Mouse (Mus musculus) MEL (cell line): ENCODE results near the gene Pisd. TPM values are rescaled to one million over a fixed set of nuclear protein-coding genes. Genes with fewer than 3 reads are reported as not detected.

Experiments used
- DNase-seq: peaks from one replicate; pipeline ENCODE4 v3.0.0; 2011; ENCODE audit warnings: low read depth, low spot score
- H3K27ac ChIP-seq: 2 replicates; pipeline ENCODE4 v1.5.1; 2012; ENCODE audit warnings: low read depth, mild to moderate bottlenecking, control low read depth, low read length, moderate library complexity; ENCODE audit not compliant: control insufficient read depth
- H3K27me3 ChIP-seq, 2 experiments: fragments of 150-350 bp in 1 of 2; sonication (generic) in 1 of 2; 2 replicates each; pipeline ENCODE4 v1.6.1; 2012; ENCODE audit warnings: low read length in 2 of 2, mild to moderate bottlenecking in 2 of 2, improper control_type of control experiment in 1 of 2, moderate library complexity in 1 of 2; ENCODE audit not compliant: insufficient read depth in 2 of 2, control insufficient read depth in 1 of 2
- H3K36me3 ChIP-seq, 2 experiments: 2 replicates each; pipeline ENCODE4 v1.6.1; 2012 to 2014; ENCODE audit warnings: low read length in 2 of 2, improper control_type of control experiment in 1 of 2, inconsistent platforms in 1 of 2, mild to moderate bottlenecking in 1 of 2; ENCODE audit not compliant: insufficient read depth in 2 of 2, control insufficient read depth in 1 of 2
- H3K4me1 ChIP-seq, 2 experiments: fragments of 150-350 bp in 1 of 2; sonication (generic) in 1 of 2; 2 replicates each; pipeline ENCODE4 v1.6.1; 2012; ENCODE audit warnings: low read length in 2 of 2, improper control_type of control experiment in 1 of 2, mild to moderate bottlenecking in 1 of 2; ENCODE audit not compliant: insufficient read depth in 2 of 2, control insufficient read depth in 1 of 2
- H3K4me3 ChIP-seq, 2 experiments: fragments of 150-350 bp in 1 of 2; sonication (generic) in 1 of 2; 2 replicates each; pipeline ENCODE4 v1.5.1; 2012; ENCODE audit warnings: low read depth in 2 of 2, low read length in 2 of 2, mild to moderate bottlenecking in 2 of 2, moderate library complexity in 2 of 2, control low read depth in 1 of 2, improper control_type of control experiment in 1 of 2; ENCODE audit not compliant: control insufficient read depth in 1 of 2, insufficient read depth in 1 of 2
- H3K79me2 ChIP-seq: 2 replicates; pipeline ENCODE4 v1.6.1; 2012; ENCODE audit warnings: mild to moderate bottlenecking, low read length, moderate library complexity; ENCODE audit not compliant: control insufficient read depth, poor library complexity, insufficient read depth
- H3K9ac ChIP-seq: 2 replicates; pipeline ENCODE4 v1.6.1; 2012; ENCODE audit warnings: low read depth, mild to moderate bottlenecking, control low read depth, low read length, moderate library complexity; ENCODE audit not compliant: control insufficient read depth, poor library complexity, severe bottlenecking
- H3K9me3 ChIP-seq: fragments of 150-350 bp; sonication (generic); replicated peaks from 2 replicates; pipeline ENCODE4 v1.6.1; 2012; ENCODE audit warnings: mild to moderate bottlenecking, low read length, improper control_type of control experiment, moderate library complexity; ENCODE audit not compliant: insufficient read depth
- BHLHE40 ChIP-seq: IDR thresholded peaks from 2 replicates; pipeline ENCODE4 v1.6.1; 2012; ENCODE audit warnings: low read depth, mild to moderate bottlenecking, inconsistent platforms, low read length, improper control_type of control experiment, borderline replicate concordance
- CTCF ChIP-seq, 3 experiments: IDR thresholded peaks in 2 of 3; conservative IDR thresholded peaks in 1 of 3; 2 replicates each; pipeline ENCODE4 v1.5.1; 2011 to 2012; ENCODE audit warnings: low read length in 3 of 3, low read depth in 2 of 3, mild to moderate bottlenecking in 2 of 3, improper control_type of control experiment in 1 of 3, inconsistent platforms in 1 of 3, mixed read lengths in 1 of 3, moderate library complexity in 1 of 3; ENCODE audit not compliant: control insufficient read depth in 1 of 3, insufficient read depth in 1 of 3, poor library complexity in 1 of 3, severe bottlenecking in 1 of 3
- ELF1 ChIP-seq: IDR thresholded peaks from 2 replicates; pipeline ENCODE4 v1.6.1; 2014; ENCODE audit warnings: low read depth, mild to moderate bottlenecking, inconsistent platforms, low read length, improper control_type of control experiment, moderate library complexity
- EP300 ChIP-seq, 2 experiments: IDR thresholded peaks; 2 replicates each; pipeline ENCODE4 v1.6.1; 2011; ENCODE audit warnings: improper control_type of control experiment in 2 of 2, low read length in 2 of 2, low read depth in 1 of 2, mild to moderate bottlenecking in 1 of 2
- GATA1 ChIP-seq: IDR thresholded peaks from 2 replicates; pipeline ENCODE4 v1.6.1; 2011; ENCODE audit warnings: low read depth, low read length, improper control_type of control experiment
- HCFC1 ChIP-seq: IDR thresholded peaks from 2 replicates; pipeline ENCODE4 v1.6.1; 2012; ENCODE audit warnings: low read depth, mild to moderate bottlenecking, inconsistent platforms, low read length, improper control_type of control experiment, moderate library complexity
- NRF1 ChIP-seq: IDR thresholded peaks from 2 replicates; pipeline ENCODE4 v1.6.1; 2014; ENCODE audit warnings: low read depth, mild to moderate bottlenecking, inconsistent platforms, low read length, improper control_type of control experiment, moderate library complexity; ENCODE audit not compliant: poor library complexity, insufficient read depth, severe bottlenecking
- RAD21 ChIP-seq: IDR thresholded peaks from 2 replicates; pipeline ENCODE4 v1.6.1; 2011; ENCODE audit warnings: mild to moderate bottlenecking, low read depth, low read length, improper control_type of control experiment
- RCOR1 ChIP-seq: IDR thresholded peaks from 2 replicates; pipeline ENCODE4 v1.6.1; 2012; ENCODE audit warnings: low read depth, mild to moderate bottlenecking, inconsistent platforms, low read length, improper control_type of control experiment
- TAL1 ChIP-seq: IDR thresholded peaks from 2 replicates; pipeline ENCODE4 v1.6.1; 2012; ENCODE audit warnings: mild to moderate bottlenecking, inconsistent platforms, low read length, moderate library complexity, mixed read lengths
- TBP ChIP-seq: IDR thresholded peaks from 2 replicates; pipeline ENCODE4 v1.8.0; 2011; ENCODE audit warnings: low read depth, low read length, improper control_type of control experiment
- UBTF ChIP-seq: IDR thresholded peaks from 2 replicates; pipeline ENCODE4 v1.6.1; 2012; ENCODE audit warnings: low read depth, mild to moderate bottlenecking, inconsistent platforms, low read length, improper control_type of control experiment, moderate library complexity, borderline replicate concordance; ENCODE audit not compliant: insufficient read depth
- ZKSCAN1 ChIP-seq: IDR thresholded peaks from 2 replicates; pipeline ENCODE4 v1.6.1; 2012; ENCODE audit warnings: low read depth, mild to moderate bottlenecking, inconsistent platforms, low read length, improper control_type of control experiment, moderate library complexity
- ZNF384 ChIP-seq: IDR thresholded peaks from 2 replicates; pipeline ENCODE4 v1.6.1; 2012; ENCODE audit warnings: low read depth, mild to moderate bottlenecking, inconsistent platforms, low read length, improper control_type of control experiment
- polyA plus RNA-seq, 2 experiments: library from polyadenylated mRNA; stranded (reverse) in 1 of 2; unstranded in 1 of 2; fragments of >175 nt in 1 of 2; fragments of >200 nt in 1 of 2; gene quantifications; 2 replicates each; pipeline versions ENCODE4 v1.2.1 to v1.2.4; 2012; ENCODE audit warnings: low replicate concordance in 2 of 2, low read depth in 1 of 2; ENCODE audit not compliant: insufficient read length in 2 of 2, insufficient read depth in 1 of 2, missing spikeins in 1 of 2
- total RNA-seq: library from RNA; depleted of rRNA; stranded (reverse); fragments of 300-350 nt; gene quantifications from 2 replicates; pipeline ENCODE4 v1.2.3, GENCODE M21; 2012

Pisd gene
- total and polyA plus RNA-seq, 3 experiments = 59.5 to 76.3 (median 70.1) TPM

- H3K36me3 ChIP-seq = peaks cover 0 to 21% of the 10 kb centered on the region in 2 experiments; a peak in 3 of 4 replicates
- no peak overlapping the region for H3K27ac ChIP-seq
- H3K9ac ChIP-seq = no peak overlapping the region
- no peak for TF ChIP-seq TAL1
- TF ChIP-seq HCFC1 = 0 out of 2 replicates have a peak, but pooled peaks have one; percentile 15
- no peak for TF ChIP-seq UBTF
- TF ChIP-seq TBP = no peak
- 0 out of 2 replicates have a peak, but pooled peaks have one; percentile 22 for TF ChIP-seq GATA1
- no peak for TF ChIP-seq CTCF (IDR thresholded peaks at IDR 0.05 in 2 of 3, conservative IDR thresholded peaks at IDR 0.05 in 1 of 3; ENCODE audit: control insufficient read depth in 1 of 3, insufficient read depth in 1 of 3, low read depth in 2 of 3, low read length in 3 of 3, poor library complexity in 1 of 3, severe bottlenecking in 1 of 3)
- TF ChIP-seq EP300 (IDR thresholded peaks at IDR 0.05; ENCODE audit: low read depth in 1 of 2, low read length in 2 of 2) = peak in 1 of 2 experiments; percentile 38; a peak in 1 of 4 replicates
- TF ChIP-seq BHLHE40 = no peak
- TF ChIP-seq RAD21 = no peak
- no peak for TF ChIP-seq ZKSCAN1
- TF ChIP-seq RCOR1 = no peak
- no peak for TF ChIP-seq NRF1
- TF ChIP-seq ZNF384 = peak; percentile 83
- TF ChIP-seq ELF1 = 0 out of 2 replicates have a peak, but pooled peaks have one; percentile 41
- peak; percentile 28 for DNase-seq
- no peak overlapping the region for H3K4me3 ChIP-seq
- H3K79me2 ChIP-seq = no peaks in the 10 kb centered on the region
- H3K9me3 ChIP-seq = no peaks in the 10 kb centered on the region
- no peaks in the 10 kb centered on the region for H3K27me3 ChIP-seq
- H3K4me1 ChIP-seq = peaks cover 6 to 11% of the 10 kb centered on the region in 2 experiments
These were observed 25.8 kb downstream of the Pisd start for GRCm38 (mm10) chr5:32759662-32760061.

DNA sequence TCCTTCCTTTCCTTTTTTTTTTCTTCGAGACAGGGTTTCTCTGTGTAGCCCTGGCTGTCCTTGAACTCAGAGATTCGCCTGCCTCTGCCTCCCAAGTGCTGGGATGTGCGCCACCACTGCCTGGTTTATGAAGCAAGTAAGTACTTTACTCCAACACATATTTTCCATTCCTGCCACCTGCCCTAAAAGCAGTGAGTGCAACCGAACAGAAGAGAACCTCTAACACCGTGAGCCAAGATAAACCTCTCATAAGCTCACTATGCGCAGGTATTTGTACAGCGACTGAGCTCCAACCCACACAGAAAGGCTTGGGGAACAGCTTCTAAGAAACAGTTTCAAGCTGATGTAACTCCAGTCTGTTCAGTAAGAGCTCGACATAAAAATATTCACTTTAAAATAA lies 29.3 kb downstream of the Pisd start:
- H3K4me1 ChIP-seq = peaks cover under 1 to 4% of the 10 kb centered on the region in 2 experiments; a peak in 2 of 4 replicates

More for the DNA sequence above, 29.3 kb downstream of the Pisd start:
- no peak for DNase-seq
- no peaks in the 10 kb centered on the region for H3K27me3 ChIP-seq
- no peak overlapping the region for H3K4me3 ChIP-seq
- peaks cover 0 to 9% of the 10 kb centered on the region in 2 experiments; a peak in 3 of 4 replicates for H3K36me3 ChIP-seq
- TF ChIP-seq ELF1 = no peak
- no peak for TF ChIP-seq ZKSCAN1
- TF ChIP-seq ZNF384 = no peak
- no peaks in the 10 kb centered on the region for H3K9me3 ChIP-seq
- no peak overlapping the region for H3K27ac ChIP-seq
- H3K79me2 ChIP-seq = no peaks in the 10 kb centered on the region
- no peak overlapping the region for H3K9ac ChIP-seq
